Mouse (Mus musculus) adipose tissue, adult 10 weeks (tissue): Measurements from ENCODE around the gene Hrc. TPM values are rescaled to one million over a fixed set of nuclear protein-coding genes. Genes with fewer than 3 reads are reported as not detected.

ENCODE experiments used
- polyA plus RNA-seq: library from polyadenylated mRNA; stranded (reverse); fragments of 350-450 nt; fragmentation: Illumina TruSeq; extraction: RNeasy Lipid Tissue Mini Kit (QIAGEN cat#74804); gene quantifications from one replicate; pipeline ENCODE4 v1.2.3, GENCODE M21; 2014; ENCODE audit warnings: low read depth, low replicate concordance

The Hrc gene
- polyA plus RNA-seq: 0.65 TPM

GRCm38 (mm10) chr7:45335056-45335455, at the start of gene Hrc:
Gene Hrc, plus strand, starts transcription at chr7:45335290.

DNA sequence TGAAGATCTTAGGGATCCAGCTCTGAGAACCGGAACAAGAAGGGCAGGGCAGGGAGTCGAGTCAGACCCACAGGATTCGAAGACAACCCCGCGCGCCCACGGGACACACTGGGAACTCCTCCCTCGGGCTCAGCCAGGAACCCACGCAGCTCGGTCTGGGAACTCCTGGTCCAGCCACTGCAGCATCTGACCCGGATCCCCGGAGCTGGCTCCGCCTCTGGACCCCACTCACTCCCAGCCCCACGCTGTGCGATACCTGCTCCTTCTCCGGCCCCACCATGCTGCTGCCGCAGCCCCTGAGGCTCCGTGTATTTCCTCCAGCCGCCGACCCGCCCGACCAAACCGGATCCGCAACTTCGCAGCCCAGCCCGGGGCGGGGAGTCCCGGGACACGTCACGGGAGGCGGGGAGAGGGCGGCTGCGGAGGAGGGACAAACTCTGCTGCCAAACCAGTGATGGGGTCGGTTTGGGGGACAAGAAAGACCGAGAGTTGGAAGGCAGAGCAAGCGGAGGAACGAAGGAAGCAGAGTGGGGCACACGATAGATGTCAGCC, 1.6 kb upstream of the Hrc start, which contains the start of gene Trpm4:
Gene Trpm4 (minus strand): TSS at position 350 of the 552 bp plus-strand sequence.

DNA sequence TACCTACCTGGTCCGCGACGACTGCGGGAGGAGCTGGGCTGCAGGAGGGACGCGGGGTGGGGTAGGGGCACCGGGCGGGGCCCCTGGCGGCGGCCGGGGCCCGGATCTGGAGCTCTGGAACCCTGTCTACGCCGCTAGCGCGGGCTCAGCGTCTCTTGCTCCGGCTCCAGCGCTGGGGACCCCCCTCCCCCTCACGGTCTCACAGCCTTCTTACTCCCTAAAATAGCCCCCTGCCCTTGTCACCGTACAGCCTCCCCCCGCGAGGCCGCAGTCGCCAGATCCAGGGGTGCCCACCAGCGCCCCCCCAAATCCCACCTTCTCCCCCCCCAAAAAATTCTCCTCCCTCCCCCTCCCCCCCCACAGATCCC, 31.5 kb downstream of the Hrc start, which contains the start of gene Ppfia3:
Gene Ppfia3 (minus strand): TSS at position 368 of the 368 bp plus-strand sequence.

DNA sequence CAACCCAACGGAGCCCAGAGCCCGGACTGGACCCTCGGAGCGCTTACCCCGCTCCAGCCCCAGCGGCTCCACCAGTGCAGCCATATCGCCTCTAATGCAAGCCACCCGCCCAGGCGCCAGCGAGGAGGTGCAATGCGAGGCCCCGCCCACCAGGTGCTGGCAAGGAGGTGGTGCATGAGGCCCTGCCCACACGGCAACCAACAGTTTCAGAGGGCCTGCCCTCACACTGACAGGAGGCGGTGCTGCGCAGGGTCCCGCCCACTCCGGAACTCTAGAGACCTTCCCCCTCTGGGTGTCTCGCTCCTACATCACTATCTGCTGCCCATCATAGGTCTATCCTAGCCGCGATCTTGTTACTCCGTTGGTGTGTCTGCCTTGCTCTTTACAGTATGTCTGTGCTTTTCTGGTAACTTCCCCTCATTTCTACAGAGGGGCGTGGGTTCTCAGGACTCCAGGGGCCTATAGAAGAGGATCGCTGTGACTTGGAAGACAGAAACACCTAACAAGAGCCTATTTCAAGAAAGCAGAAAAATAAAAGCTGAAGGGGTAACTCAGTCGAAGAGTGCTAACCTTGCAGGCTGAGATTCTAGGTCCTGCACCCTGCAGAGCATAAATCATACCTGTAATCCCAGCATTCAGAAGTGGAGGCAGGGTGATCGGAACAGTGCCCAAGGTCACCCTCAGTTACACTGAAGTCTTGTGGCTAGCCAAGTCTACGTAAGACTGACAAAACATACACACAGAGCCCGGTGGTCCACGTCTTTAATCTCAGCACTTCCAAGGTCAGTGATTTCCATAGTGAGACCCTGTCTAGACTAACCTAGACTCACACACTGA, 35.6 kb downstream of the Hrc start, which contains the start of gene Lin7b:
Gene Lin7b (minus strand): TSS at position 109 of the 837 bp plus-strand sequence.

Other genes with a start within 250 kb of the Hrc start
- 67.3 TPM for gene Rcn3, start 243.1 kb upstream of the Hrc start, polyA plus RNA-seq
- 149 TPM for gene Fcgrt, start 231.4 kb upstream of the Hrc start, polyA plus RNA-seq
- 1,035 TPM for gene Rps11, start 210.9 kb upstream of the Hrc start, polyA plus RNA-seq
- gene Rpl13a, start 206.5 kb upstream of the Hrc start, polyA plus RNA-seq: 2,139 TPM
- gene Gm45713, start 199.1 kb upstream of the Hrc start, polyA plus RNA-seq: not detected
- gene Flt3l, start 198.9 kb upstream of the Hrc start, polyA plus RNA-seq: 23.0 TPM
- 44.6 TPM for gene Pih1d1, start 181.0 kb upstream of the Hrc start, polyA plus RNA-seq
- gene Aldh16a1, start 180.7 kb upstream of the Hrc start, polyA plus RNA-seq: 22.5 TPM
- 0.97 TPM for gene Slc17a7, start 171.3 kb upstream of the Hrc start, polyA plus RNA-seq
- not detected for gene Gfy, start 155.7 kb upstream of the Hrc start, polyA plus RNA-seq
- gene Pth2, start 154.3 kb upstream of the Hrc start, polyA plus RNA-seq: not detected
- gene Ccdc155, start 130.4 kb upstream of the Hrc start, polyA plus RNA-seq: 1.5 TPM
- 37.0 TPM for gene Dkkl1, start 123.1 kb upstream of the Hrc start, polyA plus RNA-seq
- 17.0 TPM for gene Tead2, start 119.5 kb upstream of the Hrc start, polyA plus RNA-seq
- 13.6 TPM for gene Cd37, start 96.2 kb upstream of the Hrc start, polyA plus RNA-seq
- gene Slc6a16, start 94.2 kb upstream of the Hrc start, polyA plus RNA-seq: 1.4 TPM
- gene Slc6a21, start 57.8 kb upstream of the Hrc start, polyA plus RNA-seq: 9.4 TPM
- 41.0 TPM for gene Trpm4, start 1.5 kb upstream of the Hrc start, polyA plus RNA-seq
- gene Ppfia3, start 31.7 kb downstream of the Hrc start, polyA plus RNA-seq: 3.5 TPM
- 5.1 TPM for gene Lin7b, start 35.3 kb downstream of the Hrc start, polyA plus RNA-seq
- 288 TPM for gene Snrnp70, start 60.5 kb downstream of the Hrc start, polyA plus RNA-seq
- not detected for gene Kcna7, start 70.4 kb downstream of the Hrc start, polyA plus RNA-seq
- 2.6 TPM for gene Ntf5, start 78.4 kb downstream of the Hrc start, polyA plus RNA-seq
- gene Lhb, start 85.5 kb downstream of the Hrc start, polyA plus RNA-seq: 1.4 TPM
- gene Gys1, start 99.6 kb downstream of the Hrc start, polyA plus RNA-seq: 41.6 TPM
- 33.5 TPM for gene Ruvbl2, start 102.8 kb downstream of the Hrc start, polyA plus RNA-seq
- gene Ftl1, start 124.6 kb downstream of the Hrc start, polyA plus RNA-seq: 2,850 TPM
- 61.4 TPM for gene Bax, start 131.6 kb downstream of the Hrc start, polyA plus RNA-seq
- gene Tulp2, start 146.6 kb downstream of the Hrc start, polyA plus RNA-seq: 11.4 TPM
- 4.7 TPM for gene Gm45808, start 151.5 kb downstream of the Hrc start, polyA plus RNA-seq
- 23.6 TPM for gene Dhdh, start 153.5 kb downstream of the Hrc start, polyA plus RNA-seq
- 558 TPM for gene Nucb1, start 175.1 kb downstream of the Hrc start, polyA plus RNA-seq
- gene Ppp1r15a, start 191.0 kb downstream of the Hrc start, polyA plus RNA-seq: 23.3 TPM
- gene Plekha4, start 191.0 kb downstream of the Hrc start, polyA plus RNA-seq: 12.8 TPM
- 1.0 TPM for gene Hsd17b14, start 219.6 kb downstream of the Hrc start, polyA plus RNA-seq
- gene Bcat2, start 234.9 kb downstream of the Hrc start, polyA plus RNA-seq: 110 TPM